Mouse (Mus musculus) cortical plate, adult 2 months (tissue): ENCODE data around the gene Tesc.

Experiments used
- CTCF ChIP-seq: fragments of 200-500 bp; IDR thresholded peaks from 2 replicates; pipeline ENCODE4 v1.5.1; 2011; ENCODE audit warnings: mild to moderate bottlenecking, control low read depth, low read length; ENCODE audit not compliant: insufficient read depth; ENCODE audit errors: extremely low read depth
- POLR2A ChIP-seq: fragments of 200-500 bp; IDR thresholded peaks from 2 replicates; pipeline ENCODE4 v1.6.1; 2011; ENCODE audit warnings: mild to moderate bottlenecking, low read length, control low read depth; ENCODE audit not compliant: insufficient read depth; ENCODE audit errors: extremely low read depth

DNA sequence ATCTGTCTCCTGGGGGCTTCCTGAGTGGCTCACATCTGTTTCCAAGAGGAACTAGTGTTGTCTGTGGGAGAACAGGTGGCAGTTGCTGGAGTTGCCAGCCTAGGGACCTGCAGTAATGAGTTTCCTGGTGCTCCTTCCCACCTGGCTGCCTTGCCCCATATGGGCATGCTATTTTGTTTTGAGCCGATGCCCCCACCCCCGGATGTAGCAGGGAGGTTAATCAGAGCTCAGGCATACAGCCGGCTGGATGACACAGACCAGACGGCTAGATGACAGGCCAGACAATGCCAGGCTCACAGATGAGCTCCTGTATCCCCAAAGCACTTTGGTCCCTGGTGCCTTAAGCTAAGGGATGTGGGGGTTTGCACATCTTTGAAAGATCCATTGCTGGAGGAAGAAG, 5.8 kb downstream of the Tesc start:
- no peak for TF ChIP-seq POLR2A
- no peak for TF ChIP-seq CTCF
